Mouse (Mus musculus) heart, postnatal 0 days (tissue): ENCODE data around the gene Olfr702. TPM values are rescaled to one million over a fixed set of nuclear protein-coding genes. Genes with fewer than 3 reads are reported as not detected.

Source experiments
- ATAC-seq: fragments of 200-750 bp; cut with Nextera tagmentation; 2 replicates; pipeline ENCODE4 v1.8.0; 2017; ENCODE audit warnings: low read depth, moderate number of reproducible peaks, moderate library complexity; ENCODE audit not compliant: insufficient read depth
- DNase-seq: peaks from one replicate; pipeline ENCODE4 v3.0.0-alpha.2; 2016; ENCODE audit warnings: low spot score
- H3K27ac ChIP-seq: fragments of 300-500 bp; sonication (generic); 2 replicates; pipeline ENCODE4 v1.5.1; 2014; ENCODE audit warnings: low read depth, mild to moderate bottlenecking
- H3K27me3 ChIP-seq: fragments of 300-500 bp; sonication (generic); 2 replicates; pipeline ENCODE4 v1.6.1; 2014; ENCODE audit warnings: low read length, mixed read lengths; ENCODE audit not compliant: control insufficient read depth, insufficient read depth
- H3K36me3 ChIP-seq: fragments of 300-500 bp; sonication (generic); replicated peaks from 2 replicates; pipeline ENCODE4 v1.6.1; 2014; ENCODE audit warnings: low read length, mixed read lengths; ENCODE audit not compliant: control insufficient read depth, insufficient read depth
- H3K4me1 ChIP-seq: fragments of 300-500 bp; sonication (generic); 2 replicates; pipeline ENCODE4 v1.6.1; 2014; ENCODE audit warnings: antibody characterized with exemption; ENCODE audit not compliant: control insufficient read depth, insufficient read depth
- H3K4me2 ChIP-seq: fragments of 300-500 bp; sonication (generic); 2 replicates; pipeline ENCODE4 v1.6.1; 2014; ENCODE audit warnings: low read depth, mild to moderate bottlenecking, low read length, moderate library complexity
- H3K4me3 ChIP-seq: fragments of 300-500 bp; sonication (generic); 2 replicates; pipeline ENCODE4 v1.5.1; 2014; ENCODE audit warnings: low read depth, low read length
- H3K9ac ChIP-seq: fragments of 300-500 bp; sonication (generic); replicated peaks from 2 replicates; pipeline ENCODE4 v1.6.1; 2014; ENCODE audit warnings: low read depth, low read length, mixed read lengths
- H3K9me3 ChIP-seq: fragments of 300-500 bp; sonication (generic); replicated peaks from 2 replicates; pipeline ENCODE4 v1.6.1; 2016; ENCODE audit warnings: low read length; ENCODE audit not compliant: control insufficient read depth
- CTCF ChIP-seq: IDR thresholded peaks from 2 replicates; pipeline ENCODE4 v1.5.1; 2016; ENCODE audit warnings: antibody characterized with exemption, control low read depth, low read depth
- EP300 ChIP-seq: IDR thresholded peaks from 2 replicates; pipeline ENCODE4 v1.6.1; 2016; ENCODE audit warnings: antibody characterized with exemption, low read depth
- WGBS: fragments of 180-500 bp; shearing (Covaris S2); extraction: QIAGEN DNeasy Blood & Tissue Kit; methylation state at CpG from one replicate; pipeline ENCODE4 v1.1.7; 2014; 5-methylcytosine and 5-hydroxymethylcytosine counted together
- polyA plus RNA-seq: library from polyadenylated mRNA; unstranded; fragments of >200 nt; fragmentation: Nextera tagmentation; extraction: Ambion mirVana; gene quantifications from 2 replicates; pipeline ENCODE4 v1.2.1, GENCODE M21; 2015
- total RNA-seq: library from RNA; depleted of rRNA; stranded (reverse); fragments of >200 nt; gene quantifications from 2 replicates; pipeline ENCODE4 v1.2.3, GENCODE M21; 2014; ENCODE audit warnings: low replicate concordance; rRNA removed

Olfr702 gene
- total RNA-seq (not detected in 2 replicates), polyA plus RNA-seq (not detected in 2 replicates)

DNA sequence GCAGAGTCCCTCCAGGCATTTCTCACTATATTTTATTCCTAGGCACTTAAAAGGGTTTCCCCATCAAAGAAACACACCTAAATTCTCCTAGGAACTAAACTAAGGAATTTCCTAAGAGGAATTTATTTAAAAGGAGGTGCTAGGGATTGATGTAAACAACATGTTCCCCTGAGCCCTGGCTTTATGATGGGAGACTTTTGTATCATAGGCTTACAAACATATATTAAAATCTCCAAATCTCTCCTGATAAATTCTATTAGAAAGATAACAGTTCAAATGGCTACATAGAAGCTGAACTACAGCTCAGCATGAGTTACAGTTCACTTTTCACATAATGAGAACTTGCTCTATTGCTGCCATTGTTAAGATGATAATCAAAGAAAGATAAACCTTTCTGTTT is at the start of gene Olfr702:
Olfr702 (minus strand) TSS at position 101 of the 400 bp plus-strand sequence.
- Histone ChIP-seq H3K9me3 (no peaks in the 10 kb centered on the region), H3K4me1 (no peaks in the 10 kb centered on the region), H3K4me2 (no peak within 1 kb of the TSS), H3K9ac (no peak within 1 kb of the TSS), H3K27me3 (no peaks in the 10 kb centered on the region), H3K27ac (no peak within 1 kb of the TSS), H3K4me3 (no peak within 1 kb of the TSS), H3K36me3 (no peaks in the 10 kb centered on the region)
- DNase-seq (no peak), ATAC-seq (no peak)
- TF ChIP-seq CTCF (no peak), EP300 (no peak)

DNA sequence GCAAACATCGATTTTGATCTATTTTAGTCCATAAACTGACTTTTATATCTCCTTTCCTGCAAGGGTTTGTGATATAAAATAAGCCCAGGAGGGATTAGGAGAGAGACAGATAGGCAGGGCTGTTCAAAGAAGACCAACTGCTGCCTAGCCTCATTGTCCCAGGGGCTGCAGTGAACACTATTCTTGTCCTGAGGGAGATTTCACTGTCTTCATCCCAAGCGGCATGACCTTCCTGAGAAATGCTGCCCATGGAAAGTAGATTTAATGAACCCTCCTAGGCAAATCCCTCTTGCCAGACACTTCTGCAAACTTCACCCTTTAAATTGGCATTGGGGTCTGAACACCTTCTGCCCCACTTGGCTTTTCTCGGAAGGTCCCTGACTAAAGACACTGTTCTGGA is 43.1 kb upstream of the Olfr702 start, which contains the start of gene Olfr705:
Olfr705 (minus strand) TSS at position 101 of the 400 bp plus-strand sequence.
- Histone ChIP-seq H3K4me2 (no peak within 1 kb of the TSS), H3K9me3 (no peaks in the 10 kb centered on the region), H3K36me3 (no peaks in the 10 kb centered on the region), H3K4me1 (no peaks in the 10 kb centered on the region), H3K4me3 (no peak within 1 kb of the TSS), H3K27me3 (no peaks in the 10 kb centered on the region), H3K9ac (no peak within 1 kb of the TSS), H3K27ac (no peak within 1 kb of the TSS)
- DNase-seq, result no peak
- no peak for TF ChIP-seq EP300
- TF ChIP-seq CTCF, result no peak
- 65% methylated on average over 3 of the region's 3 CpGs for WGBS
- no peak for ATAC-seq

DNA sequence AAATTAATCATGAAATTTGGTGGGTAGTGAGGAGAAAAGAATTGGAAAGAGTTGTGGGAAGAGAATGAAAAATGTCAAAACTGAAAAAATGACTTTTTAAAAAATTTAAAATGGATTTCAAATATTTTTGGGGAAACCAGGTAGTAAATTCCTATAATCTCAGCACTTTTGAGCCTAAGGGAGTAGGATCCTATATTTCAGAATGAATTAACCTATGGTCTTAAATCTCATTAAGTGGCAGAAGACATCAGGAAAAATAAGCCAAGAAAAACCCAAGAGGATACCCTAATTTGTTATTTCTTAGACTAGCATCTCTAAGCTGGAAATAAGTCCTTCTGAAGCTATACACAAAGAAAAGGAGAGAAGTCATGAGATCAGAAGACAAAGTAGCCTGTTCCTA is 29.2 kb upstream of the Olfr702 start, which contains the start of gene Olfr704:
Olfr704 (plus strand) TSS at position 301 of the 400 bp plus-strand sequence.
- no peak for DNase-seq
- TF ChIP-seq CTCF, result no peak
- no peak for TF ChIP-seq EP300
- Histone ChIP-seq H3K9ac (no peak within 1 kb of the TSS), H3K36me3 (no peaks in the 10 kb centered on the region), H3K4me1 (no peaks in the 10 kb centered on the region), H3K27me3 (no peaks in the 10 kb centered on the region), H3K9me3 (no peaks in the 10 kb centered on the region), H3K4me2 (no peak within 1 kb of the TSS), H3K27ac (no peak within 1 kb of the TSS), H3K4me3 (no peak within 1 kb of the TSS)
- ATAC-seq, result no peak

GRCm38 (mm10) chr7:106843060-106843459 is 9.4 kb upstream of the Olfr702 start, which contains the start of gene Olfr703:
TSS of gene Olfr703 (plus strand) at chr7:106843360.
- no peak within 1 kb of the TSS for H3K9ac ChIP-seq
- WGBS, result 51% methylated on average over 2 of the region's 2 CpGs
- no peak within 1 kb of the TSS for H3K4me3 ChIP-seq
- no peaks in the 10 kb centered on the region for H3K9me3 ChIP-seq
- no peaks in the 10 kb centered on the region for H3K27me3 ChIP-seq
- ATAC-seq (no peak), DNase-seq (no peak)
- no peaks in the 10 kb centered on the region for H3K4me1 ChIP-seq
- H3K4me2 ChIP-seq, result no peak within 1 kb of the TSS
- no peaks in the 10 kb centered on the region for H3K36me3 ChIP-seq
- no peak within 1 kb of the TSS for H3K27ac ChIP-seq
- TF ChIP-seq CTCF, result no peak
- no peak for TF ChIP-seq EP300

GRCm38 (mm10) chr7:106818414-106818813 is 15.3 kb downstream of the Olfr702 start:
- DNase-seq (no peak), ATAC-seq (no peak)
- no peak for TF ChIP-seq EP300
- TF ChIP-seq CTCF, result no peak
- no peak overlapping the region for H3K9ac ChIP-seq
- no peaks in the 10 kb centered on the region for H3K27me3 ChIP-seq
- H3K36me3 ChIP-seq, result no peaks in the 10 kb centered on the region
- no peaks in the 10 kb centered on the region for H3K9me3 ChIP-seq
- H3K4me1 ChIP-seq, result no peaks in the 10 kb centered on the region
- H3K27ac ChIP-seq, result no peak overlapping the region
- no peak overlapping the region for H3K4me3 ChIP-seq
- H3K4me2 ChIP-seq, result no peak overlapping the region

- H3K4me1 ChIP-seq, result no peaks in the 10 kb centered on the region
- TF ChIP-seq EP300 (no peak), CTCF (no peak)
- no peaks in the 10 kb centered on the region for H3K27me3 ChIP-seq
- DNase-seq (no peak), ATAC-seq (no peak)
- no peak overlapping the region for H3K9ac ChIP-seq
- H3K4me2 ChIP-seq, result no peak overlapping the region
- H3K36me3 ChIP-seq, result no peaks in the 10 kb centered on the region
- 32% methylated on average over 2 of the region's 2 CpGs for WGBS
- H3K9me3 ChIP-seq, result no peaks in the 10 kb centered on the region
- no peak overlapping the region for H3K4me3 ChIP-seq
- H3K27ac ChIP-seq, result no peak overlapping the region
These were observed 17.9 kb downstream of the Olfr702 start for GRCm38 (mm10) chr7:106815775-106816174.
